Mouse (Mus musculus): ENCODE measurements at regions not wholly inside any gene's neighbourhood (a gene's known extent, or its start where the extent isn't known, plus 50 kb on each side); places are given as distances from the start of the nearest gene placed in this dataset.

DNA sequence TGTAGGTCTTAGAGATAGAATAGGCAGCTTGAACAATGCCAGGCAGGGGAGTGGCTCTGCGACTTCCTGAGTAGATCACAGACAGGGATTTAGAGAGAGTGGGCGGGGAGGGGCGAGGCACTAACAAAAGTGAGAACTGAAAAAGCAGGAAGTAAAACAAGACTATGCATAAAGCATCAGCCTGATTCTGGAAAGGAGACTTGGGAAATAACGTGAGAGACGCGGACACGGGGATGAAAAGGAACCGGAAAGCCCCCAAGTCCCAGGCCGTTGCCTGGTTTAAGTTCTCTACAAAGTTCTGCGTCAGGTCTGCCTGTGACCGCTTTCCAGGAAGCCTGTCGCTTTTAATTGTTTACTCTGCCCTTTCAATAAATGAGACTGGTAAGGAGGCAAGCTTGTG is 86.3 kb downstream of the D16Ertd472e start:
- peak; percentile 80 for DNase-seq (ENCODE audit: low read depth, low spot score)
- TF ChIP-seq ZC3H11A (IDR thresholded peaks at IDR 0.05; ENCODE audit: borderline replicate concordance, low read depth, low read length) (no peak), ZNF384 (IDR thresholded peaks at IDR 0.05; ENCODE audit: low read depth, low read length) (no peak), MAFK (IDR thresholded peaks at IDR 0.05; ENCODE audit: insufficient read depth, low read depth, low read length) (no peak), HCFC1 (IDR thresholded peaks at IDR 0.05; ENCODE audit: borderline replicate concordance, insufficient read depth, low read length) (no peak), CHD2 (IDR thresholded peaks at IDR 0.05; ENCODE audit: low read depth, low read length) (no peak)
- H3K36me3 ChIP-seq (ENCODE audit: control insufficient read depth, insufficient read depth, low read length, poor library complexity, severe bottlenecking): no peaks in the 10 kb centered on the region; the same call in none of the 2 replicates
- H3K9me3 ChIP-seq (ENCODE audit: control insufficient read depth, insufficient read depth, low read depth, low read length): no peaks in the 10 kb centered on the region
- peak overlapping the region; percentile 18 to 30 for H3K4me3 ChIP-seq (ENCODE audit: insufficient read depth in 1 of 2, low read depth in 1 of 2, low read length in 2 of 2, poor library complexity in 1 of 2, severe bottlenecking in 1 of 2)
- peak overlapping the region; percentile 61; the same call in 1 of the 2 replicates for H3K9ac ChIP-seq (ENCODE audit: insufficient read depth, low read depth, low read length, poor library complexity, severe bottlenecking)
- in situ Hi-C loops (cut with MboI; ENCODE audit: low sequenced_read_pairs in 2 of 2, unreplicated experiment in 2 of 2): no loop called here
- peaks cover 3 to 9% of the 10 kb centered on the region in 2 experiments; a peak in 2 of 4 replicates for H3K4me1 ChIP-seq (ENCODE audit: control insufficient read depth in 2 of 2, insufficient read depth in 2 of 2, low read length in 2 of 2, poor library complexity in 1 of 2)
- H3K27ac ChIP-seq (ENCODE audit: insufficient read depth, low read depth, low read length, poor library complexity, severe bottlenecking): peak overlapping the region; percentile 87

DNA sequence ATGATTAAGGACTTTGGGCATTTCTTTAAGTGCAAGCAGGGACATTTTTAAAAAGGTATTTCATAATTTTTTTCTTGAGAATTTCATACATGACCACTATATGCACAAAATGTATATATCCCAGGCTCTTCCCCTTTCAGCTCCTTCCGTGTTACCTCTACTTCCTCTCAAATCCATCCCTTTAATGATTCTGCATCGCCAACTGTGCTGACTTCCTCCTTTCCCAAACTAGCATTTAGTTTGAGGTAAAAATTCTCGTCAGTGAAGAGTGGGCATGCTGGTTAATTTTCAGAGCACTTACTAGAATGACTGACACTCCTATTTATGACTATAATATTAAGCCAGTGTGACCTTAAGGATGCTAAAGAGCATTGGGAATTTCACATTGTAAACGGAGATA is 86.9 kb downstream of the D16Ertd472e start:
- no peaks in the 10 kb centered on the region; the same call in none of the 2 replicates for H3K36me3 ChIP-seq (ENCODE audit: control insufficient read depth, insufficient read depth, low read length, poor library complexity, severe bottlenecking)
- no peak for DNase-seq (ENCODE audit: low read depth, low spot score)
- H3K4me3 ChIP-seq (ENCODE audit: insufficient read depth in 1 of 2, low read depth in 1 of 2, low read length in 2 of 2, poor library complexity in 1 of 2, severe bottlenecking in 1 of 2): 0 out of 4 replicates have a peak overlapping the region, but pooled peaks of 1 of the 2 experiments have one; percentile 6
- H3K9me3 ChIP-seq (ENCODE audit: control insufficient read depth, insufficient read depth, low read depth, low read length): no peaks in the 10 kb centered on the region
- no peak overlapping the region for H3K9ac ChIP-seq (ENCODE audit: insufficient read depth, low read depth, low read length, poor library complexity, severe bottlenecking)
- in situ Hi-C loops (cut with MboI; ENCODE audit: low sequenced_read_pairs in 2 of 2, unreplicated experiment in 2 of 2): no loop called here
- peak overlapping the region; percentile 40; the same call in 1 of the 2 replicates for H3K27ac ChIP-seq (ENCODE audit: insufficient read depth, low read depth, low read length, poor library complexity, severe bottlenecking)
- TF ChIP-seq CHD2 (IDR thresholded peaks at IDR 0.05; ENCODE audit: low read depth, low read length) (no peak), MAFK (IDR thresholded peaks at IDR 0.05; ENCODE audit: insufficient read depth, low read depth, low read length) (no peak), ZNF384 (IDR thresholded peaks at IDR 0.05; ENCODE audit: low read depth, low read length) (no peak), ZC3H11A (IDR thresholded peaks at IDR 0.05; ENCODE audit: borderline replicate concordance, low read depth, low read length) (no peak)
- peaks cover 3 to 9% of the 10 kb centered on the region in 2 experiments; a peak in 2 of 4 replicates for H3K4me1 ChIP-seq (ENCODE audit: control insufficient read depth in 2 of 2, insufficient read depth in 2 of 2, low read length in 2 of 2, poor library complexity in 1 of 2)

- DNase-seq (ENCODE audit: low read depth, low spot score): no peak
- Histone ChIP-seq H3K4me3 (ENCODE audit: insufficient read depth in 1 of 2, low read depth in 1 of 2, low read length in 2 of 2, poor library complexity in 1 of 2, severe bottlenecking in 1 of 2) (no peak overlapping the region), H3K4me1 (ENCODE audit: control insufficient read depth in 2 of 2, insufficient read depth in 2 of 2, low read length in 2 of 2, poor library complexity in 1 of 2) (peaks cover 3 to 8% of the 10 kb centered on the region in 2 experiments; a peak in 2 of 4 replicates), H3K9ac (ENCODE audit: insufficient read depth, low read depth, low read length, poor library complexity, severe bottlenecking) (no peak overlapping the region), H3K9me3 (ENCODE audit: control insufficient read depth, insufficient read depth, low read depth, low read length) (no peaks in the 10 kb centered on the region), H3K36me3 (ENCODE audit: control insufficient read depth, insufficient read depth, low read length, poor library complexity, severe bottlenecking) (no peaks in the 10 kb centered on the region; the same call in 1 of the 2 replicates), H3K27ac (ENCODE audit: insufficient read depth, low read depth, low read length, poor library complexity, severe bottlenecking) (no peak overlapping the region)
- no peak for TF ChIP-seq CHD2 (IDR thresholded peaks at IDR 0.05; ENCODE audit: low read depth, low read length)
- TF ChIP-seq ZC3H11A (IDR thresholded peaks at IDR 0.05; ENCODE audit: borderline replicate concordance, low read depth, low read length): no peak
- TF ChIP-seq ZNF384 (IDR thresholded peaks at IDR 0.05; ENCODE audit: low read depth, low read length): no peak
- TF ChIP-seq HCFC1 (IDR thresholded peaks at IDR 0.05; ENCODE audit: borderline replicate concordance, insufficient read depth, low read length): no peak
- TF ChIP-seq MAFK (IDR thresholded peaks at IDR 0.05; ENCODE audit: insufficient read depth, low read depth, low read length): no peak
- in situ Hi-C loops (cut with MboI; ENCODE audit: low sequenced_read_pairs in 2 of 2, unreplicated experiment in 2 of 2): no loop called here
These were observed 90.0 kb downstream of the D16Ertd472e start for GRCm38 (mm10) chr16:78486531-78486930.

DNA sequence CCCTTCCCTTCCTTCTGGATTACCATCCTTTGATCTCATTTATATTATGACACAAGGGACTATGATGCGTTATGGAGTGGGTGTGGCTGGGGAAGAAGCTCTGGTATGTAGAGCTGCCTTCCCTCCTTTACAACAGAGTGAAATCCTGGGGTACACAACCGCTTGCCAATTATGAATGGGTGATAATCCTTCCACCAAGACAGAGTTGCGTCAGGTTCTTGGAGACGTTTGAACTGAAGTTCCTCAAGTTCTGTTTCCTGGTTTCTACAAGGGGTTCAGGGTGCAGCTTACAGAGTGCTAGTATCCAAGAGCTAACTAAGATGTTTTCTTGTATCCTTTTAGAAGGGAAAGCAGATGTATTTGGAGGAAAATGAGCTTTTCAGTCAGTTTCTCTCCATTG is 92.2 kb downstream of the D16Ertd472e start:
- H3K36me3 ChIP-seq (ENCODE audit: control insufficient read depth, insufficient read depth, low read length, poor library complexity, severe bottlenecking): no peaks in the 10 kb centered on the region; the same call in 1 of the 2 replicates
- H3K9ac ChIP-seq (ENCODE audit: insufficient read depth, low read depth, low read length, poor library complexity, severe bottlenecking): no peak overlapping the region
- no peak overlapping the region for H3K4me3 ChIP-seq (ENCODE audit: insufficient read depth in 1 of 2, low read depth in 1 of 2, low read length in 2 of 2, poor library complexity in 1 of 2, severe bottlenecking in 1 of 2)
- TF ChIP-seq ZNF384 (IDR thresholded peaks at IDR 0.05; ENCODE audit: low read depth, low read length): no peak
- no peak for TF ChIP-seq HCFC1 (IDR thresholded peaks at IDR 0.05; ENCODE audit: borderline replicate concordance, insufficient read depth, low read length)
- no peak for TF ChIP-seq MAFK (IDR thresholded peaks at IDR 0.05; ENCODE audit: insufficient read depth, low read depth, low read length)
- TF ChIP-seq CHD2 (IDR thresholded peaks at IDR 0.05; ENCODE audit: low read depth, low read length): no peak
- TF ChIP-seq ZC3H11A (IDR thresholded peaks at IDR 0.05; ENCODE audit: borderline replicate concordance, low read depth, low read length): no peak
- no peak for DNase-seq (ENCODE audit: low read depth, low spot score)
- H3K27ac ChIP-seq (ENCODE audit: insufficient read depth, low read depth, low read length, poor library complexity, severe bottlenecking): no peak overlapping the region
- in situ Hi-C loops (cut with MboI; ENCODE audit: low sequenced_read_pairs in 2 of 2, unreplicated experiment in 2 of 2): no loop called here
- H3K4me1 ChIP-seq (ENCODE audit: control insufficient read depth in 2 of 2, insufficient read depth in 2 of 2, low read length in 2 of 2, poor library complexity in 1 of 2): peaks cover 0 to 9% of the 10 kb centered on the region in 2 experiments; a peak in 2 of 4 replicates
- no peaks in the 10 kb centered on the region for H3K9me3 ChIP-seq (ENCODE audit: control insufficient read depth, insufficient read depth, low read depth, low read length)

Data from ES-E14 (cell line).